Mouse (Mus musculus) skeletal muscle tissue, adult 2 months (tissue): ENCODE measurements at regions not wholly inside any gene's neighbourhood (a gene's known extent, or its start where the extent isn't known, plus 50 kb on each side); places are given as distances from the start of the nearest gene placed in this dataset.
A peak's percentile ranks its signal among the peaks of the same experiment; 100 is the strongest.

ENCODE experiments used
- DNase-seq: peaks from one replicate; pipeline ENCODE4 v3.0.0-alpha.2; 2012; ENCODE audit warnings: low read depth, low spot score

- DNase-seq = no peak
Measured at GRCm38 (mm10) chr2:57906939-57907338, 90.7 kb upstream of the Galnt5 start.

- DNase-seq = no peak
Measured at GRCm38 (mm10) chr2:57909706-57910105, 88.0 kb upstream of the Galnt5 start.

- no peak for DNase-seq
Measured at GRCm38 (mm10) chr2:57916375-57917023, 81.2 kb upstream of the Galnt5 start.

- no peak for DNase-seq
Measured at GRCm38 (mm10) chr2:57917721-57918120, 80.0 kb upstream of the Galnt5 start.

- DNase-seq = peak; percentile 30
Measured at GRCm38 (mm10) chr2:57919102-57919731, 78.5 kb upstream of the Galnt5 start.

- no peak for DNase-seq
Measured at GRCm38 (mm10) chr2:57934062-57934822, 63.4 kb upstream of the Galnt5 start.
